Mouse (Mus musculus) MEL (cell line): Measurements from ENCODE around the gene Cyp26b1. TPM values are rescaled to one million over a fixed set of nuclear protein-coding genes. Genes with fewer than 3 reads are reported as not detected.

Experiments
- DNase-seq: peaks from one replicate; pipeline ENCODE4 v3.0.0; 2011; ENCODE audit warnings: low read depth, low spot score
- H3K27ac ChIP-seq: 2 replicates; pipeline ENCODE4 v1.5.1; 2012; ENCODE audit warnings: low read depth, mild to moderate bottlenecking, control low read depth, low read length, moderate library complexity; ENCODE audit not compliant: control insufficient read depth
- H3K27me3 ChIP-seq, 2 experiments: fragments of 150-350 bp in 1 of 2; sonication (generic) in 1 of 2; 2 replicates each; pipeline ENCODE4 v1.6.1; 2012; ENCODE audit warnings: low read length in 2 of 2, mild to moderate bottlenecking in 2 of 2, improper control_type of control experiment in 1 of 2, moderate library complexity in 1 of 2; ENCODE audit not compliant: insufficient read depth in 2 of 2, control insufficient read depth in 1 of 2
- H3K36me3 ChIP-seq, 2 experiments: 2 replicates each; pipeline ENCODE4 v1.6.1; 2012 to 2014; ENCODE audit warnings: low read length in 2 of 2, improper control_type of control experiment in 1 of 2, inconsistent platforms in 1 of 2, mild to moderate bottlenecking in 1 of 2; ENCODE audit not compliant: insufficient read depth in 2 of 2, control insufficient read depth in 1 of 2
- H3K4me1 ChIP-seq, 2 experiments: fragments of 150-350 bp in 1 of 2; sonication (generic) in 1 of 2; 2 replicates each; pipeline ENCODE4 v1.6.1; 2012; ENCODE audit warnings: low read length in 2 of 2, improper control_type of control experiment in 1 of 2, mild to moderate bottlenecking in 1 of 2; ENCODE audit not compliant: insufficient read depth in 2 of 2, control insufficient read depth in 1 of 2
- H3K4me3 ChIP-seq, 2 experiments: fragments of 150-350 bp in 1 of 2; sonication (generic) in 1 of 2; 2 replicates each; pipeline ENCODE4 v1.5.1; 2012; ENCODE audit warnings: low read depth in 2 of 2, low read length in 2 of 2, mild to moderate bottlenecking in 2 of 2, moderate library complexity in 2 of 2, control low read depth in 1 of 2, improper control_type of control experiment in 1 of 2; ENCODE audit not compliant: control insufficient read depth in 1 of 2, insufficient read depth in 1 of 2
- H3K79me2 ChIP-seq: 2 replicates; pipeline ENCODE4 v1.6.1; 2012; ENCODE audit warnings: mild to moderate bottlenecking, low read length, moderate library complexity; ENCODE audit not compliant: control insufficient read depth, poor library complexity, insufficient read depth
- H3K9ac ChIP-seq: 2 replicates; pipeline ENCODE4 v1.6.1; 2012; ENCODE audit warnings: low read depth, mild to moderate bottlenecking, control low read depth, low read length, moderate library complexity; ENCODE audit not compliant: control insufficient read depth, poor library complexity, severe bottlenecking
- H3K9me3 ChIP-seq: fragments of 150-350 bp; sonication (generic); replicated peaks from 2 replicates; pipeline ENCODE4 v1.6.1; 2012; ENCODE audit warnings: mild to moderate bottlenecking, low read length, improper control_type of control experiment, moderate library complexity; ENCODE audit not compliant: insufficient read depth
- CHD1 ChIP-seq: IDR thresholded peaks from 2 replicates; pipeline ENCODE4 v1.6.1; 2012; ENCODE audit warnings: low read depth, mild to moderate bottlenecking, inconsistent platforms, low read length, improper control_type of control experiment
- E2F4 ChIP-seq: IDR thresholded peaks from 2 replicates; pipeline ENCODE4 v1.6.1; 2011; ENCODE audit warnings: low read depth, low read length, improper control_type of control experiment, borderline replicate concordance
- ELF1 ChIP-seq: IDR thresholded peaks from 2 replicates; pipeline ENCODE4 v1.6.1; 2014; ENCODE audit warnings: low read depth, mild to moderate bottlenecking, inconsistent platforms, low read length, improper control_type of control experiment, moderate library complexity
- HCFC1 ChIP-seq: IDR thresholded peaks from 2 replicates; pipeline ENCODE4 v1.6.1; 2012; ENCODE audit warnings: low read depth, mild to moderate bottlenecking, inconsistent platforms, low read length, improper control_type of control experiment, moderate library complexity
- JUND ChIP-seq: IDR thresholded peaks from 2 replicates; pipeline ENCODE4 v1.6.1; 2011; ENCODE audit warnings: low read depth, mild to moderate bottlenecking, improper control_type of control experiment, low read length
- KAT2A ChIP-seq: conservative IDR thresholded peaks from 2 replicates; pipeline ENCODE4 v1.6.1; 2012; ENCODE audit warnings: low read depth, low read length, improper control_type of control experiment, inconsistent platforms
- MAFK ChIP-seq: IDR thresholded peaks from 2 replicates; pipeline ENCODE4 v1.6.1; 2011; ENCODE audit warnings: low read depth, mild to moderate bottlenecking, low read length, improper control_type of control experiment, borderline replicate concordance
- MEF2A ChIP-seq: IDR thresholded peaks from 2 replicates; pipeline ENCODE4 v1.6.1; 2014; ENCODE audit warnings: low read depth, mild to moderate bottlenecking, inconsistent platforms, low read length, improper control_type of control experiment; ENCODE audit not compliant: poor library complexity, insufficient replicate concordance, severe bottlenecking; ENCODE audit errors: extremely low read depth
- MXI1 ChIP-seq: IDR thresholded peaks from 2 replicates; pipeline ENCODE4 v1.6.1; 2011; ENCODE audit warnings: mild to moderate bottlenecking, low read depth, low read length, improper control_type of control experiment
- MYC ChIP-seq: IDR thresholded peaks from 2 replicates; pipeline ENCODE4 v1.6.1; 2011; ENCODE audit warnings: low read depth, mild to moderate bottlenecking, low read length, improper control_type of control experiment, moderate library complexity
- NELFE ChIP-seq: IDR thresholded peaks from 2 replicates; pipeline ENCODE4 v1.6.1; 2011; ENCODE audit warnings: low read depth, low read length, improper control_type of control experiment
- NRF1 ChIP-seq: IDR thresholded peaks from 2 replicates; pipeline ENCODE4 v1.6.1; 2014; ENCODE audit warnings: low read depth, mild to moderate bottlenecking, inconsistent platforms, low read length, improper control_type of control experiment, moderate library complexity; ENCODE audit not compliant: poor library complexity, insufficient read depth, severe bottlenecking
- POLR2A ChIP-seq, 2 experiments: IDR thresholded peaks; 2 replicates each; pipeline ENCODE4 v1.6.1; 2011 to 2012; ENCODE audit warnings: low read length in 2 of 2, mild to moderate bottlenecking in 2 of 2, control low read depth in 1 of 2, improper control_type of control experiment in 1 of 2, low read depth in 1 of 2, moderate library complexity in 1 of 2; ENCODE audit not compliant: control insufficient read depth in 1 of 2, insufficient read depth in 1 of 2, poor library complexity in 1 of 2
- RAD21 ChIP-seq: IDR thresholded peaks from 2 replicates; pipeline ENCODE4 v1.6.1; 2011; ENCODE audit warnings: mild to moderate bottlenecking, low read depth, low read length, improper control_type of control experiment
- SMC3 ChIP-seq: IDR thresholded peaks from 2 replicates; pipeline ENCODE4 v1.6.1; 2011; ENCODE audit warnings: low read depth, low read length, improper control_type of control experiment
- TBP ChIP-seq: IDR thresholded peaks from 2 replicates; pipeline ENCODE4 v1.8.0; 2011; ENCODE audit warnings: low read depth, low read length, improper control_type of control experiment
- USF1 ChIP-seq: IDR thresholded peaks from 2 replicates; pipeline ENCODE4 v1.6.1; 2014; ENCODE audit warnings: low read depth, mild to moderate bottlenecking, inconsistent platforms, low read length, improper control_type of control experiment, moderate library complexity
- USF2 ChIP-seq, 2 experiments: IDR thresholded peaks; 2 replicates each; pipeline ENCODE4 v1.6.1; 2011 to 2012; ENCODE audit warnings: improper control_type of control experiment in 2 of 2, low read length in 2 of 2, borderline replicate concordance in 1 of 2, inconsistent platforms in 1 of 2, low read depth in 1 of 2, mild to moderate bottlenecking in 1 of 2; ENCODE audit not compliant: insufficient read depth in 1 of 2
- ZNF384 ChIP-seq: IDR thresholded peaks from 2 replicates; pipeline ENCODE4 v1.6.1; 2012; ENCODE audit warnings: low read depth, mild to moderate bottlenecking, inconsistent platforms, low read length, improper control_type of control experiment
- polyA plus RNA-seq, 2 experiments: library from polyadenylated mRNA; stranded (reverse) in 1 of 2; unstranded in 1 of 2; fragments of >175 nt in 1 of 2; fragments of >200 nt in 1 of 2; gene quantifications; 2 replicates each; pipeline versions ENCODE4 v1.2.1 to v1.2.4; 2012; ENCODE audit warnings: low replicate concordance in 2 of 2, low read depth in 1 of 2; ENCODE audit not compliant: insufficient read length in 2 of 2, insufficient read depth in 1 of 2, missing spikeins in 1 of 2
- total RNA-seq: library from RNA; depleted of rRNA; stranded (reverse); fragments of 300-350 nt; gene quantifications from 2 replicates; pipeline ENCODE4 v1.2.3, GENCODE M21; 2012

The Cyp26b1 gene
- total and polyA plus RNA-seq, 3 experiments, result not detected

DNA sequence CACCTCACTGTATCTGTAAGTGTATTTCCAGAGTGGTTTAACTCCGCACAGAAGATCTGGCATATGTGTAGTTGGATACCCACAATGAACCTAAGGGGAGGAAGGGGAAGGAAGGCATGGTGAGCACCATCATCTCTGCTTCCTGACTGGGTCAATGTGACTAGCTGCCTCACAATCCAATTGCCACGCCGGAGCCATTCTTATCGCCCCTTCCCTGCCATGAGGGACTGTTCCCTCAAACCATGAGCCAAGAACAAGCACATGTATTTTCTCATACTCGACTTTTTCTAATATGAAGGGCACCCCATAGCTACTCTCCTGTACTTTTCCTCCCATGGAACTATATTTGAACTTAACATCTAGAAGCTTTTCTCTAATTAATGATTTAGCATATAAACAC, 35.1 kb upstream of the Cyp26b1 start:
- Histone ChIP-seq H3K4me3 (no peak overlapping the region), H3K27me3 (no peaks in the 10 kb centered on the region), H3K4me1 (no peaks in the 10 kb centered on the region), H3K27ac (no peak overlapping the region), H3K36me3 (no peaks in the 10 kb centered on the region), H3K79me2 (no peaks in the 10 kb centered on the region), H3K9ac (no peak overlapping the region), H3K9me3 (no peaks in the 10 kb centered on the region)
- no peak for DNase-seq
- TF ChIP-seq CHD1 (no peak), RAD21 (no peak), E2F4 (no peak), USF2 (IDR thresholded peaks at IDR 0.05; ENCODE audit: borderline replicate concordance in 1 of 2, insufficient read depth in 1 of 2, low read depth in 1 of 2, low read length in 2 of 2) (no peak), JUND (no peak), TBP (no peak)

DNA sequence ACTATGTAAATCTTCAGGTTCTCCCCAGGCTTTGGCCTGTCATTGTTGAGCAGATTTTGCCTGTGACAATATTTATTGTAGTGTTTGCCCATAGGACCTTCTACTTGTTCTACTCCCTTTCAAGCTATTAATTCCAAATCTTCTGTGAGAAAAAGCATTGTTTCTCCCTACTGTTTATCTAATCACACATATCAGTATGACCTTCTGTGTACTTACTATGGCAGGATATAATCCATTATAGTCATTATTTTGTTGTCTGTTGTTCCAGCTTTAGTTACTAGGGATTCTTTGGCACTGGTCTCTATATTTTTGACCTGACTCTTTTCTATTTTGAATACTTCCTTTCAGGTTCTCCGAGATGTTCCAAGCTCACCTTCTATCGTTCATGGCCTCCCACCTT, 32.7 kb upstream of the Cyp26b1 start:
- H3K27ac ChIP-seq, result no peak overlapping the region
- no peaks in the 10 kb centered on the region for H3K79me2 ChIP-seq
- H3K4me3 ChIP-seq, result no peak overlapping the region
- no peak overlapping the region for H3K9ac ChIP-seq
- H3K4me1 ChIP-seq, result no peaks in the 10 kb centered on the region
- no peaks in the 10 kb centered on the region for H3K36me3 ChIP-seq
- no peak for TF ChIP-seq HCFC1
- no peak for TF ChIP-seq MYC
- TF ChIP-seq JUND, result no peak
- TF ChIP-seq ZNF384, result no peak
- no peak for TF ChIP-seq POLR2A (IDR thresholded peaks at IDR 0.05; ENCODE audit: control insufficient read depth in 1 of 2, insufficient read depth in 1 of 2, low read depth in 1 of 2, low read length in 2 of 2, poor library complexity in 1 of 2)
- no peak for TF ChIP-seq NRF1
- no peak for TF ChIP-seq MXI1
- no peak for TF ChIP-seq SMC3
- no peak for TF ChIP-seq NELFE
- TF ChIP-seq ELF1, result no peak
- no peak for TF ChIP-seq MEF2A
- TF ChIP-seq MAFK, result no peak
- no peak for TF ChIP-seq USF1
- TF ChIP-seq KAT2A, result no peak
- TF ChIP-seq, all 39 proteins: peak for 0
- Histone ChIP-seq H3K9me3 (no peaks in the 10 kb centered on the region), H3K27me3 (no peaks in the 10 kb centered on the region)
- no peak for DNase-seq
